In the genomic region with DNA sequence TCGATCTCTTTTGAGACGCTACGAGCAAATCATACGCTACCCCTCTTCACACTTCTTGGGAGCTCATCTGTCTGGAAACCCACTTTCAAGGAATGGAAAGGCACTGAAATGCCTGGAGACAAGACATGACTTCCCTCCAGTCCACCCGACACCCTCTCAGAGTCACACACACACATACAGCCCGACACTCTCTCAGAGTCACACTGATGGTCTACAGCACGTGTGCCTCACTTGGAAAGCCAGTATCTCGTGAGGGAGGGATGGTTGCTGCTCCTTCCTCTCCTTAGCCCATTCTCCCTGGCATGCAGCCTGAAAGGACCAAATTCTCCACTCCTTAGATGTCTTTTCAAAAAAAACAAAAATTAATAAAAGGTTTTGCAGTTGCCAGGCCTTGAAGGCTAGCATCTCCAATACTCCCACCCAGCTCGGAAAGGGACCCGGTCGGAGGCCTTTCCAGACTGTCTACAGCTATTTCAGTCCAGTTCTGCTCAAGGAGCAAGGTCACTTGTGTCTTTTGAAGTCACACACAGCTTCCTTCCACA, we compare ENCODE assay signal across 9 mouse cellular contexts. TPM values are rescaled to one million over a fixed set of nuclear protein-coding genes. Genes with fewer than 3 reads are reported as not detected.
DNase-seq lines count a peak whose midpoint lies in the region; ATAC-seq and TF ChIP-seq lines count a peak whose summit lies in the region.
"Had no signal": no experiment of that assay in that cellular context is flagged by ENCODE, and none has a peak within 500 bp of the region (broad histone marks: within the 10 kb centered on the region; RNA-seq: fewer than 3 reads in every experiment).

No protein-coding gene starts in this region.

- H3K4me2 ChIP-seq in hindbrain, postnatal 0 days (ENCODE audit: low read depth, low read length): peak overlapping the region; percentile 27

- H3K9me3 ChIP-seq in hindbrain, postnatal 0 days (ENCODE audit: low read length): no peaks in the 10 kb centered on the region

- no peaks in the 10 kb centered on the region for H3K27me3 ChIP-seq in kidney, adult 2 months (replicated peaks; ENCODE audit: control insufficient read depth, insufficient read depth, low read length)
- no peaks in the 10 kb centered on the region for H3K27me3 ChIP-seq in hindbrain, postnatal 0 days (ENCODE audit: insufficient read depth, low read length)

- peak overlapping the region; percentile 40; the same call in 1 of the 2 replicates for H3K4me3 ChIP-seq in kidney, adult 2 months (ENCODE audit: insufficient read depth, low read depth, low read length)
- no peak overlapping the region for H3K4me3 ChIP-seq in hindbrain, postnatal 0 days (ENCODE audit: low read length)

- H3K27ac ChIP-seq in kidney, adult 2 months (ENCODE audit: insufficient read depth, low read depth, low read length): peak overlapping the region; percentile 4; the same call in 1 of the 2 replicates
- H3K27ac ChIP-seq in hindbrain, postnatal 0 days: no peak overlapping the region

- no peaks in the 10 kb centered on the region; the same call in 1 of the 2 replicates for H3K36me3 ChIP-seq in kidney, adult 2 months (ENCODE audit: control insufficient read depth, insufficient read depth, low read length)
- H3K36me3 ChIP-seq in hindbrain, postnatal 0 days (ENCODE audit: insufficient read depth, low read length): peaks cover 6% of the 10 kb centered on the region; the same call in 1 of the 2 replicates

- 0 out of 2 replicates have a peak overlapping the region, but pooled peaks have one; percentile 18 for H3K9ac ChIP-seq in hindbrain, postnatal 0 days (replicated peaks; ENCODE audit: low read length)

- H3K4me1 ChIP-seq in kidney, adult 2 months (ENCODE audit: control insufficient read depth, insufficient read depth, low read length): peaks cover 5% of the 10 kb centered on the region; the same call in 1 of the 2 replicates
- H3K4me1 ChIP-seq in hindbrain, postnatal 0 days (ENCODE audit: insufficient read depth, low read length): peaks cover 10% of the 10 kb centered on the region

- no peak for ATAC-seq in hindbrain, postnatal 0 days

- WGBS in kidney, adult 2 months: 62% methylated on average over 11 of the region's 11 CpGs
- WGBS in hindbrain, postnatal 0 days: 67% methylated on average over 11 of the region's 11 CpGs

- peak; percentile 5 for DNase-seq in kidney, adult 2 months
- no peak for DNase-seq in kidney, postnatal 10 days
- peak; percentile 5 for DNase-seq in urinary bladder, postnatal 25 days (ENCODE audit: low spot score)
- DNase-seq in urinary bladder, postnatal 36 days (ENCODE audit: low spot score in 2 of 2): no peak
- no peak for DNase-seq in hindbrain, postnatal 0 days (ENCODE audit: low spot score)
- no peak for DNase-seq in thymus, postnatal 0 days (ENCODE audit: low spot score)
- no peak for DNase-seq in frontal cortex, postnatal 14 days (ENCODE audit: low spot score in 2 of 2)
- DNase-seq: left cerebral cortex, postnatal 4 days had no signal

- TF ChIP-seq CTCF in kidney, adult 2 months (conservative IDR thresholded peaks at IDR 0.05; ENCODE audit: insufficient read depth, insufficient read length, low read depth, low read length): no peak
- no peak for TF ChIP-seq CTCF in hindbrain, postnatal 0 days (IDR thresholded peaks at IDR 0.05; ENCODE audit: low read depth)

- no peak for TF ChIP-seq POLR2A in kidney, adult 2 months (IDR thresholded peaks at IDR 0.05; ENCODE audit: low read depth, low read length)

RNA-seq across cellular contexts. Expression of a gene that starts 8.6 kb away (rescaled TPM):
- polyA plus RNA-seq in kidney, adult 2 months (2012; rRNA removed): 46.9 and 49.2 TPM in 2 replicates
- 44.4 and 51.6 TPM in 2 replicates for total RNA-seq in hindbrain, postnatal 0 days (2014; rRNA removed)
- 33.5 and 37.6 TPM in 2 replicates for polyA plus RNA-seq in hindbrain, postnatal 0 days (2015; fragmentation: Nextera tagmentation; extraction: Ambion mirVana)
- polyA plus RNA-seq in thymus, postnatal 0 days (2015; fragmentation: Nextera tagmentation; extraction: Ambion mirVana): 4.6 and 5.8 TPM in 2 replicates
- total RNA-seq: MEL had no signal

Comparison
In these comparisons a context has a peak if more than half of its experiments do, and no peak if none do; other contexts are left out.
1. DNase-seq: peak in kidney, adult 2 months (single experiment) and urinary bladder, postnatal 25 days (single experiment); none in kidney, postnatal 10 days (single experiment), urinary bladder, postnatal 36 days (0 of 2), hindbrain, postnatal 0 days (single experiment), thymus, postnatal 0 days (single experiment) and frontal cortex, postnatal 14 days (0 of 2).